ENCODE assay signal across 8 mouse cellular contexts in the genomic region with DNA sequence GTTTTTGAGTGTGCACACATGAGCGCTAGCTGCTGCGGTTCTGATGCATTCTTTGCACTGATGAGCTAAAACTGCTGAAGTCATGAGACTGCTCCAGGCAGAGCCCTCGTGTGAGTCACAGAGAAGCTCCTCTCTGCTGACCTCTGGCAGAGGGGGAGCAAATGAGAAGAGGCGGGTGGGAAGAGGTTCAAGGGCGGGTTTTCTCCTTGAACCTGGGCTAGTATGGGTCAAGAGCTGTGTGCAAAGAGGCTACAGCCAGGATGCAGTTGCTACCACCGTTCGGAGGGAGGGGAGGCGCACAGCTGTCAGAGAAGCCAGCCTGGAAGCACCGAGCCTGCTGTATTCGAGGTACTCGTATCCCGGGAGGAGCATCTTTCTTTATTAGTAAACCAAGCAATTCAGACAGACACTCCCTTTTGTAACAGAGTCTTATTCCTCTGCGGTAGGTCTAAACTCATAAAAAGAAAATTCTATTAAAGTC. TPM values are rescaled to one million over a fixed set of nuclear protein-coding genes. Genes with fewer than 3 reads are reported as not detected.
DNase-seq lines count a peak whose midpoint lies in the region; ATAC-seq lines count a peak whose summit lies in the region.

Cdk15 (plus strand) TSS at position 156 of the 481 bp plus-strand sequence.

- no peaks in the 10 kb centered on the region for H3K9me3 ChIP-seq in forebrain, embryonic 10.5 days
- H3K9me3 ChIP-seq in forebrain, embryonic 11.5 days (ENCODE audit: control insufficient read depth, low read length) = no peaks in the 10 kb centered on the region
- no peaks in the 10 kb centered on the region for H3K9me3 ChIP-seq in limb, embryonic 12.5 days

- H3K4me3 ChIP-seq in forebrain, embryonic 10.5 days = 0 out of 2 replicates have a peak within 1 kb of the TSS, but pooled peaks have one; percentile 13
- no peak within 1 kb of the TSS for H3K4me3 ChIP-seq in forebrain, embryonic 11.5 days (ENCODE audit: low read depth, low read length)
- no peak within 1 kb of the TSS for H3K4me3 ChIP-seq in limb, embryonic 12.5 days (replicated peaks)

- H3K9ac ChIP-seq in forebrain, embryonic 11.5 days (ENCODE audit: low read length) = no peak within 1 kb of the TSS; the same call in 1 of the 2 replicates
- no peak within 1 kb of the TSS for H3K9ac ChIP-seq in limb, embryonic 12.5 days (replicated peaks)

- peak; percentile 27 for DNase-seq in forebrain, embryonic 10.5 days (ENCODE audit: extremely low spot score, low spot score)
- no peak for DNase-seq in forebrain, embryonic 11.5 days (ENCODE audit: low spot score)
- DNase-seq in 3134 (ENCODE audit: extremely low read depth, insufficient read length, low spot score) = peak; percentile 47
- peak; percentile 46 for DNase-seq in embryo, embryonic 9.5 days (ENCODE audit: extremely low spot score)
- no peak for DNase-seq in layer of hippocampus, adult 9-10 months (ENCODE audit: low spot score)
- no peak for DNase-seq in cerebellum, adult 9-11 months
- no peak for DNase-seq in layer of hippocampus, adult 8-10 months (ENCODE audit: low spot score in 2 of 2)

- no peak within 1 kb of the TSS for H3K4me2 ChIP-seq in forebrain, embryonic 11.5 days (ENCODE audit: low read depth, low read length, severe bottlenecking)
- peak within 1 kb of the TSS; percentile 37 for H3K4me2 ChIP-seq in limb, embryonic 12.5 days

- 23% methylated on average over 13 of the region's 13 CpGs for WGBS in forebrain, embryonic 10.5 days
- 24% methylated on average over 13 of the region's 13 CpGs for WGBS in forebrain, embryonic 11.5 days
- WGBS in limb, embryonic 12.5 days = 11% methylated on average over 13 of the region's 13 CpGs

- ATAC-seq in forebrain, embryonic 11.5 days (replicated peaks; ENCODE audit: low FRiP score) = no peak
- ATAC-seq in limb, embryonic 12.5 days (ENCODE audit: insufficient number of reproducible peaks, insufficient read depth, low FRiP score, low TSS enrichment, low read depth) = no peak

- peaks cover 20% of the 10 kb centered on the region; the same call in 1 of the 2 replicates for H3K27me3 ChIP-seq in forebrain, embryonic 10.5 days (ENCODE audit: poor library complexity, severe bottlenecking)
- no peaks in the 10 kb centered on the region for H3K27me3 ChIP-seq in forebrain, embryonic 11.5 days (ENCODE audit: control insufficient read depth, insufficient read depth, low read length)
- H3K27me3 ChIP-seq in limb, embryonic 12.5 days = no peaks in the 10 kb centered on the region; the same call in 1 of the 2 replicates

- H3K27ac ChIP-seq in forebrain, embryonic 10.5 days = peak within 1 kb of the TSS; percentile 8; the same call in 1 of the 2 replicates
- H3K27ac ChIP-seq in forebrain, embryonic 11.5 days (ENCODE audit: low read depth, low read length) = no peak within 1 kb of the TSS
- H3K27ac ChIP-seq in limb, embryonic 12.5 days = no peak within 1 kb of the TSS

- peaks cover 39% of the 10 kb centered on the region for H3K4me1 ChIP-seq in forebrain, embryonic 10.5 days
- 0 out of 2 replicates have a peak, but pooled peaks cover 6% of the 10 kb centered on the region for H3K4me1 ChIP-seq in forebrain, embryonic 11.5 days (replicated peaks; ENCODE audit: control insufficient read depth, insufficient read depth, low read length)
- H3K4me1 ChIP-seq in limb, embryonic 12.5 days (replicated peaks) = peaks cover 23% of the 10 kb centered on the region

- no peaks in the 10 kb centered on the region for H3K36me3 ChIP-seq in forebrain, embryonic 10.5 days (replicated peaks)
- H3K36me3 ChIP-seq in forebrain, embryonic 11.5 days (ENCODE audit: control insufficient read depth, insufficient read depth, low read length) = no peaks in the 10 kb centered on the region
- no peaks in the 10 kb centered on the region for H3K36me3 ChIP-seq in limb, embryonic 12.5 days

RNA-seq across cellular contexts. Expression of gene Cdk15, which starts in this region (rescaled TPM):
- polyA plus RNA-seq in forebrain, embryonic 10.5 days (2016; fragmentation: Nextera tagmentation; extraction: Ambion mirVana) = 0.29 and 0.73 TPM in 2 replicates
- polyA plus RNA-seq in forebrain, embryonic 11.5 days (2014; fragmentation: Nextera tagmentation; extraction: Ambion mirVana) = 0.43 and 0.60 TPM in 2 replicates
- polyA plus RNA-seq in limb, embryonic 12.5 days (2016; fragmentation: Nextera tagmentation; extraction: Ambion mirVana) = 0.38 TPM in 1 of 2 replicates, not detected in the other
- total RNA-seq in layer of hippocampus, adult 8-10 months (2022) = under 1 TPM; 0.23 to 0.96 (median 0.59) TPM

Comparison
In these comparisons a context has a peak if more than half of its experiments do, and no peak if none do; other contexts are left out.
1. Peak in DNase-seq, H3K4me3 ChIP-seq and H3K27ac ChIP-seq in forebrain, embryonic 10.5 days; RNA of the gene not detected or under 1 TPM.
2. DNase-seq: peak in 3134 (single experiment) and embryo, embryonic 9.5 days (single experiment); none in forebrain, embryonic 11.5 days (single experiment), layer of hippocampus, adult 9-10 months (single experiment), cerebellum, adult 9-11 months (single experiment) and layer of hippocampus, adult 8-10 months (0 of 2).